Mouse (Mus musculus): ENCODE measurements at regions not wholly inside any gene's neighbourhood (a gene's known extent, or its start where the extent isn't known, plus 50 kb on each side); places are given as distances from the start of the nearest gene placed in this dataset.

DNA sequence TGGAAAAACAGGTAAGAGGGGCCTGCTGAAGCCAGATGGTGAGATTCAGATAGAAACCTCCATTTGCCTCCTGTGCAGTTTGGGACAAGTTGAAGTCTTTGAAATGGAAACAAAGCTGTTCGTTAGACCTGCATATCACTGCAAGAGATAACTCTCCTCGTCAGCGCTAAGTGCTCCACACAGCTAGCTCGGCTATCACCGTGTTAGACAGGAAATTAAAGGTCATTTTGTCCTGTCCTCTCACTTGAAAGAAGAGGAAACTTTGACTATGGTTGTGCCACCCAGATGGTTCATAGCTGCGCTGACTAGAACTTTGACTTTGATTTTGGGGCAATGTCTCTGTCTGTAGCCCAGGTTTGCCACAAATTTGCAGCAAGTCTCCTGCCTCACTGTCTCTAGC lies 198.5 kb upstream of the Bcl6 start:
- TF ChIP-seq CTCF (IDR thresholded peaks at IDR 0.05; ENCODE audit: extremely low read depth, insufficient read depth, insufficient read length, insufficient replicate concordance) (no peak), POLR2A (IDR thresholded peaks at IDR 0.05; ENCODE audit: low read depth, low read length) (no peak)

Data from spleen, adult 2 months (tissue).